Mouse (Mus musculus): ENCODE results near the gene Zbtb7b.

GRCm38 (mm10) chr3:89387632-89388031 is 6.9 kb downstream of the Zbtb7b start:
- TF ChIP-seq CTCF (IDR thresholded peaks at IDR 0.05; ENCODE audit: low read depth) (no peak), EP300 (IDR thresholded peaks at IDR 0.05; ENCODE audit: low read depth) (no peak)
